Comparison of ENCODE assay signal across 8 mouse cellular contexts in genomic region chr10:86301593-86302317, GRCm38 (mm10). TPM values are rescaled to one million over a fixed set of nuclear protein-coding genes. Genes with fewer than 3 reads are reported as not detected.
DNase-seq lines count a peak whose midpoint lies in the region; ATAC-seq and TF ChIP-seq lines count a peak whose summit lies in the region.

No protein-coding gene starts in this region.

- H3K36me3 ChIP-seq in spleen, adult 2 months (ENCODE audit: control insufficient read depth, insufficient read depth, low read length): no peaks in the 10 kb centered on the region
- H3K36me3 ChIP-seq in hindbrain, embryonic 13.5 days: no peaks in the 10 kb centered on the region
- H3K36me3 ChIP-seq in lung, embryonic 14.5 days (ENCODE audit: insufficient read depth): 0 out of 2 replicates have a peak, but pooled peaks cover 9% of the 10 kb centered on the region

- H3K27ac ChIP-seq in spleen, adult 2 months (ENCODE audit: insufficient read depth, low read length): peak overlapping the region; percentile 33; the same call in 1 of the 2 replicates
- H3K27ac ChIP-seq in hindbrain, embryonic 13.5 days: peak overlapping the region; percentile 55; the same call in 1 of the 2 replicates
- peak overlapping the region; percentile 79 for H3K27ac ChIP-seq in lung, embryonic 14.5 days (ENCODE audit: low read depth)

- H3K27me3 ChIP-seq in spleen, adult 2 months (ENCODE audit: control insufficient read depth, insufficient read depth, low read length): peaks cover 6% of the 10 kb centered on the region; the same call in 1 of the 2 replicates
- peaks cover 44% of the 10 kb centered on the region for H3K27me3 ChIP-seq in hindbrain, embryonic 13.5 days
- no peaks in the 10 kb centered on the region for H3K27me3 ChIP-seq in lung, embryonic 14.5 days (ENCODE audit: insufficient read depth, low read length)

- no peak for TF ChIP-seq POLR2A in spleen, adult 2 months (IDR thresholded peaks at IDR 0.05; ENCODE audit: low read depth, low read length)

- peak overlapping the region; percentile 49; the same call in 1 of the 2 replicates for H3K4me3 ChIP-seq in spleen, adult 2 months (ENCODE audit: extremely low read depth, insufficient read depth, insufficient read length)
- H3K4me3 ChIP-seq in hindbrain, embryonic 13.5 days: peak overlapping the region; percentile 57
- H3K4me3 ChIP-seq in lung, embryonic 14.5 days (ENCODE audit: low read depth, low read length): peak overlapping the region; percentile 64

- no peak for DNase-seq in spleen, adult 2 months (ENCODE audit: low read depth in 1 of 2, low spot score in 2 of 2)
- DNase-seq in spleen, adult 12 weeks (ENCODE audit: low spot score): no peak
- DNase-seq in lung, embryonic 14.5 days: peak; percentile 24
- no peak for DNase-seq in frontal cortex, postnatal 14 days (ENCODE audit: low spot score in 2 of 2)
- DNase-seq in left cerebral cortex, adult 8-10 months (ENCODE audit: low spot score in 2 of 2): no peak
- no peak for DNase-seq in left cerebral cortex, postnatal 25 days (ENCODE audit: low spot score in 2 of 2)
- no peak for DNase-seq in right cerebral cortex, postnatal 25 days

- peak overlapping the region; percentile 94 for H3K4me2 ChIP-seq in hindbrain, embryonic 13.5 days
- H3K4me2 ChIP-seq in lung, embryonic 14.5 days: peak overlapping the region; percentile 96

- H3K9me3 ChIP-seq in hindbrain, embryonic 13.5 days: no peaks in the 10 kb centered on the region
- H3K9me3 ChIP-seq in lung, embryonic 14.5 days (ENCODE audit: low read depth, low read length): no peaks in the 10 kb centered on the region

- TF ChIP-seq CTCF in spleen, adult 2 months (IDR thresholded peaks at IDR 0.05; ENCODE audit: extremely low read depth, insufficient read depth, insufficient read length, insufficient replicate concordance): no peak
- no peak for TF ChIP-seq CTCF in lung, embryonic 14.5 days (IDR thresholded peaks at IDR 0.05; ENCODE audit: low read depth)

- peak overlapping the region; percentile 82 for H3K9ac ChIP-seq in hindbrain, embryonic 13.5 days
- peak overlapping the region; percentile 79 for H3K9ac ChIP-seq in lung, embryonic 14.5 days

- no peaks in the 10 kb centered on the region for H3K4me1 ChIP-seq in spleen, adult 2 months (ENCODE audit: control insufficient read depth, insufficient read depth, insufficient read length)
- H3K4me1 ChIP-seq in hindbrain, embryonic 13.5 days (replicated peaks): peaks cover 47% of the 10 kb centered on the region
- peaks cover 12% of the 10 kb centered on the region; the same call in 1 of the 2 replicates for H3K4me1 ChIP-seq in lung, embryonic 14.5 days (ENCODE audit: insufficient read depth)

- 65% methylated on average over 4 of the region's 4 CpGs for WGBS in spleen, adult 2 months
- WGBS in hindbrain, embryonic 13.5 days: 23% methylated on average over 4 of the region's 4 CpGs
- WGBS in lung, embryonic 14.5 days: 18% methylated on average over 4 of the region's 4 CpGs

- intact Hi-C loops in left cerebral cortex, postnatal 25 days (cut with DNase I): loop anchor here (1.0 kb wide), 1 partner anchor 151 kb away; no protein-coding TSS in a partner anchor

- ATAC-seq in hindbrain, embryonic 13.5 days (ENCODE audit: low FRiP score): no peak
- no peak for ATAC-seq in lung, embryonic 14.5 days (ENCODE audit: insufficient read depth)

RNA-seq across cellular contexts. Expression of gene Timp3, which starts 1.6 kb away (rescaled TPM):
- polyA plus RNA-seq in spleen, adult 2 months (2012; rRNA removed): 25.3 and 54.1 TPM in 2 replicates
- 32.3 and 37.1 TPM in 2 replicates for polyA plus RNA-seq in hindbrain, embryonic 13.5 days (2015; fragmentation: Nextera tagmentation; extraction: Ambion mirVana)
- 42.6 and 44.1 TPM in 2 replicates for polyA plus RNA-seq in lung, embryonic 14.5 days (2014; fragmentation: Nextera tagmentation; extraction: Ambion mirVana)
- total RNA-seq in left cerebral cortex, adult 8-10 months (2022): 10 to 100 TPM; 67.3 to 73.9 (median 69.9) TPM
- 10 to 100 TPM; 55.3 to 63.8 TPM for total RNA-seq in left cerebral cortex, postnatal 25 days (2021)
